Mouse (Mus musculus) heart, postnatal 0 days (tissue): ENCODE measurements around the gene Npas3. TPM values are rescaled to one million over a fixed set of nuclear protein-coding genes. Genes with fewer than 3 reads are reported as not detected.

Source experiments
- ATAC-seq: fragments of 200-750 bp; cut with Nextera tagmentation; 2 replicates; pipeline ENCODE4 v1.8.0; 2017; ENCODE audit warnings: low read depth, moderate number of reproducible peaks, moderate library complexity; ENCODE audit not compliant: insufficient read depth
- DNase-seq: peaks from one replicate; pipeline ENCODE4 v3.0.0-alpha.2; 2016; ENCODE audit warnings: low spot score
- H3K27ac ChIP-seq: fragments of 300-500 bp; sonication (generic); 2 replicates; pipeline ENCODE4 v1.5.1; 2014; ENCODE audit warnings: low read depth, mild to moderate bottlenecking
- H3K27me3 ChIP-seq: fragments of 300-500 bp; sonication (generic); 2 replicates; pipeline ENCODE4 v1.6.1; 2014; ENCODE audit warnings: low read length, mixed read lengths; ENCODE audit not compliant: control insufficient read depth, insufficient read depth
- H3K36me3 ChIP-seq: fragments of 300-500 bp; sonication (generic); replicated peaks from 2 replicates; pipeline ENCODE4 v1.6.1; 2014; ENCODE audit warnings: low read length, mixed read lengths; ENCODE audit not compliant: control insufficient read depth, insufficient read depth
- H3K4me1 ChIP-seq: fragments of 300-500 bp; sonication (generic); 2 replicates; pipeline ENCODE4 v1.6.1; 2014; ENCODE audit warnings: antibody characterized with exemption; ENCODE audit not compliant: control insufficient read depth, insufficient read depth
- H3K4me2 ChIP-seq: fragments of 300-500 bp; sonication (generic); 2 replicates; pipeline ENCODE4 v1.6.1; 2014; ENCODE audit warnings: low read depth, mild to moderate bottlenecking, low read length, moderate library complexity
- H3K4me3 ChIP-seq: fragments of 300-500 bp; sonication (generic); 2 replicates; pipeline ENCODE4 v1.5.1; 2014; ENCODE audit warnings: low read depth, low read length
- H3K9ac ChIP-seq: fragments of 300-500 bp; sonication (generic); replicated peaks from 2 replicates; pipeline ENCODE4 v1.6.1; 2014; ENCODE audit warnings: low read depth, low read length, mixed read lengths
- H3K9me3 ChIP-seq: fragments of 300-500 bp; sonication (generic); replicated peaks from 2 replicates; pipeline ENCODE4 v1.6.1; 2016; ENCODE audit warnings: low read length; ENCODE audit not compliant: control insufficient read depth
- CTCF ChIP-seq: IDR thresholded peaks from 2 replicates; pipeline ENCODE4 v1.5.1; 2016; ENCODE audit warnings: antibody characterized with exemption, control low read depth, low read depth
- EP300 ChIP-seq: IDR thresholded peaks from 2 replicates; pipeline ENCODE4 v1.6.1; 2016; ENCODE audit warnings: antibody characterized with exemption, low read depth
- WGBS: fragments of 180-500 bp; shearing (Covaris S2); extraction: QIAGEN DNeasy Blood & Tissue Kit; methylation state at CpG from one replicate; pipeline ENCODE4 v1.1.7; 2014; 5-methylcytosine and 5-hydroxymethylcytosine counted together
- polyA plus RNA-seq: library from polyadenylated mRNA; unstranded; fragments of >200 nt; fragmentation: Nextera tagmentation; extraction: Ambion mirVana; gene quantifications from 2 replicates; pipeline ENCODE4 v1.2.1, GENCODE M21; 2015
- total RNA-seq: library from RNA; depleted of rRNA; stranded (reverse); fragments of >200 nt; gene quantifications from 2 replicates; pipeline ENCODE4 v1.2.3, GENCODE M21; 2014; ENCODE audit warnings: low replicate concordance

The Npas3 gene
- total and polyA plus RNA-seq, 2 experiments from 2014 or later: 0.50 to 0.61 TPM

DNA sequence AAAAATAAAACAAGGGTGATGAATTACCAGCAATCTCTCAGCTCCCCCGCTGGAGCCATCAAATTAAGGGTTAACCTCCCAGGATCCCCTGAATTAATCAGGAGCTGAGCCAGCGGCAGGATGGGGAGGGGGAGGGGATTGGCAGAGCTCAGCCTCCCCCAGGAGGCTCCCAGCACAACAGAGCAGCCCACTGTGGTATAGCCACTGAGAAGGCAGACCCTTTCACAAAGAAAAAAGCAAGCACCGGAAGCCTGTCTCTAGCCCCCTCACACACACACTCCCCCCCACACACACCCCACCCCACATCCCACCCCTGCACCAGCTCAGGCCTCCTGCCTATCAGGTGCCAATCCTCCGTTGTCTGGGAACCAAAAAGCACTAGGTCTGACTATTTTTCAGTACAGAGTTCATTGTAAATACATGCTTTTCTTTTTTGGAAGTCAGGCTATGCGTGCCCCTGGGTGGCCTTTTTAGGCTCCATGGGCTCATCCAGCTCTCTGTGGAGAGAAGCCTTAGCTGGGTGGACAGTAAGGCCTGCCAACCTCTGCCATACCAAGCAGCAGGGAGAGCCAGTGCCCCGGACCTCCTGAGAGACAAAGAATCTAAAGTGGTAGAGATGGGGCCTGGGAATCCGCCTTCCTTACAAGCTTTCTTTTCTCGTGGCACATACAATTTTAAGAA lies 786.3 kb downstream of the Npas3 start:
- TF ChIP-seq EP300: no peak
- TF ChIP-seq CTCF: no peak
- H3K27ac ChIP-seq: no peak overlapping the region
- DNase-seq: no peak
- H3K9me3 ChIP-seq: no peaks in the 10 kb centered on the region
- H3K36me3 ChIP-seq: no peaks in the 10 kb centered on the region
- H3K4me2 ChIP-seq: no peak overlapping the region
- H3K27me3 ChIP-seq: no peaks in the 10 kb centered on the region
- 0 out of 2 replicates have a peak, but pooled peaks cover 7% of the 10 kb centered on the region for H3K4me1 ChIP-seq
- ATAC-seq: no peak
- no peak overlapping the region for H3K4me3 ChIP-seq
- 36% methylated on average over 8 of the region's 8 CpGs for WGBS
- no peak overlapping the region for H3K9ac ChIP-seq

DNA sequence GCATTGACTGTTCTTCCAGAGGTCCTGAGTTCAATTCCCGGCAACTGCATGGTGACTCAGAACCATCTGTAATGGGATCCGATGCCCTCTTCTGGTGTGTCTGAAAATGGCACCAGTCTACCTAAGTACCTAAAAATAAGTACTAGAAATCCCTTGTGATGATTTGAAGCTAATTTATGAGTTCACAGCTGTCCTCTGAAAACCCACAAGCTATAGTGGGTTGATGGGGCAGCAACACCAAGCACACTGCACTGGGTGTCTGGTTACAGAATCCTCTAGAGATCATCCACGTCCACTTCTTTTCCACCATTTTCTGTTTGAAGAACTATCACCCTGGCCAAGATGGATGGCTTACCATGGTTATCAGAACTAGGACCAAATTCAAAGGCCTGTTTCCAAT lies 789.1 kb downstream of the Npas3 start:
- H3K4me3 ChIP-seq: no peak overlapping the region
- H3K9me3 ChIP-seq: no peaks in the 10 kb centered on the region
- ATAC-seq (no peak), DNase-seq (no peak)
- no peak overlapping the region for H3K27ac ChIP-seq
- no peaks in the 10 kb centered on the region for H3K36me3 ChIP-seq
- no peak for TF ChIP-seq EP300
- no peak for TF ChIP-seq CTCF
- no peak overlapping the region for H3K9ac ChIP-seq
- 0 out of 2 replicates have a peak, but pooled peaks cover 7% of the 10 kb centered on the region for H3K4me1 ChIP-seq
- no peaks in the 10 kb centered on the region for H3K27me3 ChIP-seq
- H3K4me2 ChIP-seq: no peak overlapping the region
- WGBS: 90% methylated on average over 3 of the region's 3 CpGs

DNA sequence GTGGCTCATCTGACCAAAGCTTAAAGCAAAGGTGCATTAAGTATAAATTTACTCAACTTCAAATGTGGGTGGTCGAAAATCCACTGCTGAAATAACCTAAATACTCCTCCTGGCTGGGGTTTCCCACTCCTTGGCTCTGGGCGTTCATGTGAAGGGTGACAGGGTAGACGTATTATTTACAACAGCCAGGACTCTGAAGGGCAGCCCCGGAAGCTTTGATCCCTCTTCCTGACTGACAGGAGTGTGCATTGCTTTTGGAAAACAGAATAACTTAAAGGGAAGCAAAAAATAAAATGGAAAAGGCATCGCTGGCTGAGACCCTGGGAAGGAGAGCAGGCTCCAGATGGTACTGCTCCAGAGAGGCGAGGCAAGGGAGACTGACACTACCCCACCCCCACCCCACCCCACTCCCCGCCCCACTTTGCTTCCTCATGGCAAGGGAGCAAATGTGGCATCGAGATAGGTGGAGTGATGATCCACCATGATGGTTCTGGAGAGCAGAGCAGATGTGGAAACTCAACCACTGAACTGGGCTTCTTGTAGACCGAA lies 794.6 kb downstream of the Npas3 start:
- no peaks in the 10 kb centered on the region for H3K36me3 ChIP-seq
- H3K4me1 ChIP-seq: no peaks in the 10 kb centered on the region
- H3K4me3 ChIP-seq: no peak overlapping the region
- no peak overlapping the region for H3K4me2 ChIP-seq
- no peak for DNase-seq
- H3K27me3 ChIP-seq: no peaks in the 10 kb centered on the region
- 65% methylated on average over 9 of the region's 9 CpGs for WGBS
- no peak for ATAC-seq
- no peak overlapping the region for H3K27ac ChIP-seq
- H3K9ac ChIP-seq: no peak overlapping the region
- no peak for TF ChIP-seq CTCF
- no peak for TF ChIP-seq EP300
- H3K9me3 ChIP-seq: no peaks in the 10 kb centered on the region

DNA sequence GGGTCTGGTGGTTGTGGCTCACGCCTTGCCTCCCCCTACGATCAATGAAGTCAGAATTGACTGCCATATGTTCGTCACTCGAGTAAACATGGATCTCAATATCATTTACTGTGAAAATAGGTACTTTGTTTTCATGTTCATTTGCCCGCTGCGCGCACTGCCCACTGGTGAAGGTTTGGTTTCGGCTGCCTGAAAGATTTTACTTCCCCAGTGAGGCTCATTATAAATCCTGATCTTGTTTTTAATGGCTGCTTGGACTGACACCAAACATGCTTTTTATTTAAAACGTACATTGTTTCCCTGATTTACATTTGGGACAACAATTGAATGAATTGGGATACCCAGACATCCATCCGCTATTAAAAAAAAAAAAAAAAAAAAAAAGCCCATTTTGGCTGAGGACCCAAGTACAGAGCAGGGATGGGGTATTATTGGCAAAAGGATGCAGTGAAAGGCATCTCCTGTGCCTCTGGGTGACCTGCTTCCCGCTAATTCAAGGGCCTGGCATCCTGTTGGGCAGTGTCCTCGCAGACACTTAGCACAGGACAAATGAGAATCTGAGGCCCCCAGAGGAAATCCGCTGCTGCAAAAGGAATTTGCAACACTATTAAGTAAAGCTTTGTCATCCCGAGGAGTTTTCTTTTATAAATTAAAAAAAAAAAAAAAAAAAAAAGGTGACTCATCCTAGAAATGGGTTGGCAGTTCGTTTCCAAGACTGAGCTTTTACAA lies 796.3 kb downstream of the Npas3 start:
- TF ChIP-seq EP300 (no peak), CTCF (no peak)
- ATAC-seq: no peak
- H3K4me1 ChIP-seq: no peaks in the 10 kb centered on the region
- H3K9ac ChIP-seq: no peak overlapping the region
- H3K27me3 ChIP-seq: no peaks in the 10 kb centered on the region
- no peak overlapping the region for H3K27ac ChIP-seq
- no peaks in the 10 kb centered on the region for H3K36me3 ChIP-seq
- no peak overlapping the region for H3K4me2 ChIP-seq
- H3K4me3 ChIP-seq: no peak overlapping the region
- WGBS: 71% methylated on average over 15 of the region's 15 CpGs
- no peaks in the 10 kb centered on the region for H3K9me3 ChIP-seq
- no peak for DNase-seq

DNA sequence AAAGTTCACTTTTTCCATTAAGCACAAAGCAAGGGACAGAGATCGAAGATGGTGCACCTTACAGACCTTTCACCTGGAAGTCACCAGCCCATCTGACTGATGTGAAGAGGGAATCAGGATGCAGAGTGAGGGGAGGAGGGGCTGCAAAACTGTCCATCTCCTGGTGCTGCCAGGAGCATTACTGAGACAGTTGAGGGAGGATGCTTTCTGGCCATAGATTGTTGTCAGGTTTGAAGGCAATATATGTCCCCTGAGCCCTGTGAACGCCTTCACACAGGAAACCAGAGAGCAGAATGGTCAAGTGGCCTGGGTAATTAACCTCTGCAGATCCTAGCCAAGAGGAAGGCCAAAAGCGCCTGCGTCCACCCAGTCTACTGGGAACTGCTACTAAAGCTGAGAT lies 796.9 kb downstream of the Npas3 start:
- no peak for TF ChIP-seq EP300
- no peak for TF ChIP-seq CTCF
- Histone ChIP-seq H3K36me3 (no peaks in the 10 kb centered on the region), H3K9me3 (no peaks in the 10 kb centered on the region), H3K9ac (no peak overlapping the region), H3K27ac (no peak overlapping the region), H3K27me3 (no peaks in the 10 kb centered on the region), H3K4me3 (no peak overlapping the region), H3K4me1 (no peaks in the 10 kb centered on the region), H3K4me2 (no peak overlapping the region)
- ATAC-seq (no peak), DNase-seq (no peak)
- WGBS: 68% methylated on average over 4 of the region's 4 CpGs
